Mouse (Mus musculus) bone marrow macrophage, adult 2 months (primary cell): ENCODE results near the gene Slc20a1.

Source experiments
- CTCF ChIP-seq: IDR thresholded peaks from 2 replicates; pipeline ENCODE4 v1.5.1; 2012; ENCODE audit warnings: low read depth, mild to moderate bottlenecking, low read length, moderate library complexity
- POLR2A ChIP-seq: IDR thresholded peaks from 2 replicates; pipeline ENCODE4 v1.6.1; 2012; ENCODE audit warnings: mild to moderate bottlenecking, low read depth, low read length, borderline replicate concordance

DNA sequence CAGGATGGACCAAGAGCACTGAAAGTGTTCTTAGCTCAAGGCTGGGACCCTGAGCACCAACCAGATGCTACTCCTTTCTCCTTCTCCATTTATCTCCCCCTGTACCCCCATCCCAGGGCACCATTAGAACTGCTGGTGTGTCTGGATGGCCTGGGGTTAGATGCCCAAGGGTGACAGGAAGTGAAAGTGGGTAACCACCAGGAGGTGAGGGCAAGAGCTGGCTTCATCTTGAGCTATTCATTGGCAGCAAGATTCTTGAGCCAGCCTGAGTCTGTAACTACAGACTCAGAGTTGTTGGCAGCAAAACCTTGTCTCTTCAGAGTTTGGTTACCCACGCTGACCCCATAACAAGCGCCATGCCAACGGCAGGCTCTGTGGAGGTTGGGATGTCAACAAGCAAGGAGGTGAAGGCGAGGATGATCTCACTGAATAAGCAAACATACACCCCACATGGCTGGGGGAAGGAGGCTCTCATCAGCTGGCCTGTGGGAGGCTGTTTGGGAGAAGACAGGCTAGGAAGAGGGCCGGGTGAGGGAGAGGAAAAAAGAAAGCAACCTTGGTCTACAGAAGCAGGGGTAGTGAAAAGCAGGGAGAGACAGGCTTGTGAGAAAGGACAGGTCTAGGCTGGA, 12.2 kb upstream of the Slc20a1 start:
- no peak for TF ChIP-seq CTCF
- TF ChIP-seq POLR2A = no peak
